Mouse (Mus musculus): ENCODE measurements around the gene Nkiras2.

DNA sequence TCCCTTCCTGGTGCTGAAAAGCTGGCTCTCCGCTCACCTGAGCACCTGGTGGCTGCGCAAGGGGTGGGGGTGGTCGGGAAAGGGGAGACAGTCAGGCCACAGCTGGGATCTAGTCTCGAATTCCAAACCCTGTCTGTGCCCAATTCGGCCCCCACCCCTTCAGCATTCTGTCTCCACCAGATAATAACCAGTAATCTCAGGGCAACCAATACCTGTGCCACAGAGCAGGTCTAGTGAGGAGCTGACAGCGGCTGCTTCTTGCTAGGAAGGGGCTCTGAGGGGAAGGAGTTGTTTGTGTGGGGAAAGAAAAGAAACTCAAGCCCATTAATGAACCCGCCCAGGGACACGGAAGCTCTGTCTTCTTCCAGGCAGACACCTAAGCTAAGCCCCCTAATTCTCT lies 32.2 kb downstream of the Nkiras2 start:
- no peak for TF ChIP-seq POLR2A (IDR thresholded peaks at IDR 0.05; ENCODE audit: insufficient read depth, low read depth, low read length)
- no peak for TF ChIP-seq CTCF (IDR thresholded peaks at IDR 0.05; ENCODE audit: insufficient read depth, low read depth, low read length)

Measured in olfactory bulb, adult 2 months (tissue).